Comparison of ENCODE assay signal across 19 mouse cellular contexts in genomic region chr6:55299482-55299881, GRCm38 (mm10). TPM values are rescaled to one million over a fixed set of nuclear protein-coding genes. Genes with fewer than 3 reads are reported as not detected.
DNase-seq lines count a peak whose midpoint lies in the region; ATAC-seq and TF ChIP-seq lines count a peak whose summit lies in the region.
"Had no signal": no experiment of that assay in that cellular context is flagged by ENCODE, and none has a peak within 500 bp of the region (broad histone marks: within the 10 kb centered on the region; RNA-seq: fewer than 3 reads in every experiment).

No protein-coding gene starts in this region.

- H3K9me3 ChIP-seq in liver, embryonic 14.5 days (ENCODE audit: control insufficient read depth, low read length): no peaks in the 10 kb centered on the region
- no peaks in the 10 kb centered on the region for H3K9me3 ChIP-seq in heart, embryonic 11.5 days (replicated peaks; ENCODE audit: control insufficient read depth, low read length)
- H3K9me3 ChIP-seq in neural tube, embryonic 15.5 days (replicated peaks): no peaks in the 10 kb centered on the region
- H3K9me3 ChIP-seq: forebrain, embryonic 12.5 days; heart, embryonic 13.5 days; limb, embryonic 12.5 days; midbrain, embryonic 15.5 days; stomach, embryonic 15.5 days had no signal

- peak; percentile 44; the same call in 1 of the 2 replicates for TF ChIP-seq EP300 in liver, embryonic 14.5 days (IDR thresholded peaks at IDR 0.05; ENCODE audit: low read depth)

- no peak overlapping the region for H3K4me2 ChIP-seq in liver, embryonic 14.5 days (ENCODE audit: low read depth)
- H3K4me2 ChIP-seq in heart, embryonic 11.5 days: no peak overlapping the region
- H3K4me2 ChIP-seq in neural tube, embryonic 15.5 days: no peak overlapping the region
- H3K4me2 ChIP-seq: forebrain, embryonic 12.5 days; heart, embryonic 13.5 days; limb, embryonic 12.5 days; midbrain, embryonic 15.5 days; stomach, embryonic 15.5 days had no signal

- peak; percentile 77 for DNase-seq in adipocyte (ENCODE audit: low spot score)
- DNase-seq in kidney, postnatal 14 days: peak; percentile 43
- peak in 2 of 3 experiments; percentile 32 to 34 for DNase-seq in liver, embryonic 14.5 days (ENCODE audit: low read depth in 3 of 3, low spot score in 3 of 3)
- no peak for DNase-seq in adrenal gland, adult 18-20 months (ENCODE audit: low spot score in 2 of 2)
- DNase-seq in layer of hippocampus, postnatal 10 days (ENCODE audit: low spot score in 2 of 2): no peak
- DNase-seq: adrenal gland, postnatal 36 days; B cell, adult 2 months; cerebellum, adult 9-11 months; heart, postnatal 36 days had no signal

- H3K27ac ChIP-seq in liver, embryonic 14.5 days: no peak overlapping the region
- H3K27ac ChIP-seq in heart, embryonic 11.5 days (ENCODE audit: low read depth, low read length): no peak overlapping the region
- H3K27ac ChIP-seq in neural tube, embryonic 15.5 days (replicated peaks): no peak overlapping the region
- H3K27ac ChIP-seq: forebrain, embryonic 12.5 days; heart, embryonic 13.5 days; hindbrain, postnatal 0 days; left cerebral cortex, adult 2 months; limb, embryonic 12.5 days; midbrain, embryonic 15.5 days; stomach, embryonic 15.5 days had no signal

- no peak overlapping the region for H3K4me3 ChIP-seq in liver, embryonic 14.5 days (ENCODE audit: insufficient read depth in 1 of 2, low read depth in 2 of 2, low read length in 2 of 2)
- no peak overlapping the region for H3K4me3 ChIP-seq in heart, embryonic 11.5 days (ENCODE audit: low read depth, low read length)
- no peak overlapping the region for H3K4me3 ChIP-seq in neural tube, embryonic 15.5 days (replicated peaks)
- H3K4me3 ChIP-seq: forebrain, embryonic 12.5 days; heart, embryonic 13.5 days; left cerebral cortex, adult 2 months; limb, embryonic 12.5 days; midbrain, embryonic 15.5 days; stomach, embryonic 15.5 days had no signal

- no peak for TF ChIP-seq CTCF in liver, embryonic 14.5 days (IDR thresholded peaks at IDR 0.05; ENCODE audit: low read depth)

- 16% methylated on average over 8 of the region's 8 CpGs for WGBS in liver, embryonic 14.5 days (ENCODE audit: insufficient replicate concordance)
- 75% methylated on average over 8 of the region's 8 CpGs for WGBS in heart, embryonic 11.5 days (ENCODE audit: insufficient replicate concordance)
- WGBS in neural tube, embryonic 15.5 days: 88% methylated on average over 8 of the region's 8 CpGs

- ATAC-seq in erythroblast, adult 5-6 weeks (replicated peaks; ENCODE audit: low FRiP score, poor library complexity, severe bottlenecking): peak; percentile 63
- ATAC-seq in liver, embryonic 14.5 days (ENCODE audit: insufficient read depth): peak; percentile 77
- no peak for ATAC-seq in heart, embryonic 11.5 days (replicated peaks; ENCODE audit: insufficient number of reproducible peaks, low FRiP score, low TSS enrichment)
- no peak for ATAC-seq in neural tube, embryonic 15.5 days (ENCODE audit: low FRiP score)
- ATAC-seq: hindbrain, postnatal 0 days; midbrain, embryonic 15.5 days had no signal

- H3K4me1 ChIP-seq in liver, embryonic 14.5 days (replicated peaks; ENCODE audit: control insufficient read depth in 2 of 2, insufficient read depth in 2 of 2, low read length in 1 of 2): peaks cover 6 to 21% of the 10 kb centered on the region in 2 experiments; a peak in 3 of 4 replicates
- no peaks in the 10 kb centered on the region for H3K4me1 ChIP-seq in heart, embryonic 11.5 days (ENCODE audit: control insufficient read depth, insufficient read depth, low read length)
- peaks cover 5% of the 10 kb centered on the region for H3K4me1 ChIP-seq in neural tube, embryonic 15.5 days
- H3K4me1 ChIP-seq: forebrain, embryonic 12.5 days; heart, embryonic 13.5 days; midbrain, embryonic 15.5 days; stomach, embryonic 15.5 days had no signal

- H3K27me3 ChIP-seq in liver, embryonic 14.5 days (ENCODE audit: control insufficient read depth, insufficient read depth, low read length): no peaks in the 10 kb centered on the region
- H3K27me3 ChIP-seq in heart, embryonic 11.5 days (ENCODE audit: control insufficient read depth, insufficient read depth, low read length): 0 out of 2 replicates have a peak, but pooled peaks cover 2% of the 10 kb centered on the region
- H3K27me3 ChIP-seq in neural tube, embryonic 15.5 days (replicated peaks): no peaks in the 10 kb centered on the region
- H3K27me3 ChIP-seq: forebrain, embryonic 12.5 days; heart, embryonic 13.5 days; limb, embryonic 12.5 days; midbrain, embryonic 15.5 days; stomach, embryonic 15.5 days had no signal

- H3K9ac ChIP-seq in liver, embryonic 14.5 days (replicated peaks): no peak overlapping the region; the same call in 1 of the 2 replicates
- no peak overlapping the region for H3K9ac ChIP-seq in heart, embryonic 11.5 days (ENCODE audit: low read depth, low read length)
- H3K9ac ChIP-seq in neural tube, embryonic 15.5 days (replicated peaks): no peak overlapping the region
- H3K9ac ChIP-seq: forebrain, embryonic 12.5 days; heart, embryonic 13.5 days; limb, embryonic 12.5 days; midbrain, embryonic 15.5 days; stomach, embryonic 15.5 days had no signal

- no peaks in the 10 kb centered on the region for H3K36me3 ChIP-seq in liver, embryonic 14.5 days (replicated peaks; ENCODE audit: control insufficient read depth, insufficient read depth, low read depth)
- no peaks in the 10 kb centered on the region for H3K36me3 ChIP-seq in heart, embryonic 11.5 days (ENCODE audit: control insufficient read depth, insufficient read depth, low read length)
- peaks cover 2% of the 10 kb centered on the region; the same call in 1 of the 2 replicates for H3K36me3 ChIP-seq in neural tube, embryonic 15.5 days
- H3K36me3 ChIP-seq: midbrain, embryonic 15.5 days; stomach, embryonic 15.5 days had no signal

RNA-seq across cellular contexts. Expression of gene Aqp1, which starts 36.8 kb away (rescaled TPM):
- 183 and 231 TPM in 2 replicates for total RNA-seq in erythroblast, adult 5-6 weeks (2015; ENCODE audit: low replicate concordance)
- 447 and 529 TPM in 2 replicates for total RNA-seq in erythroblast, adult 5-6 weeks (2017; ENCODE audit: low replicate concordance)
- 58.3 and 59.3 TPM in 2 replicates for polyA plus RNA-seq in liver, embryonic 14.5 days (2012; rRNA removed)
- 13.2 and 15.1 TPM in 2 replicates for polyA plus RNA-seq in liver, embryonic 14.5 days (2014; fragmentation: Nextera tagmentation; extraction: Ambion mirVana)
- total RNA-seq in adrenal gland, adult 18-20 months (2021): 100 to 1,000 TPM in 1 of 2 experiments, 10 to 100 TPM in 1; 41.5 to 104 TPM
- polyA plus RNA-seq in heart, embryonic 11.5 days (2014; fragmentation: Nextera tagmentation; extraction: Ambion mirVana): 2.1 and 3.7 TPM in 2 replicates
- polyA plus RNA-seq in neural tube, embryonic 15.5 days (2015; fragmentation: Nextera tagmentation; extraction: Ambion mirVana): 7.4 and 11.5 TPM in 2 replicates
- total RNA-seq in layer of hippocampus, postnatal 10 days (2021): 1 to 10 TPM in 1 of 2 experiments, under 1 TPM in 1; 0.49 to 5.4 TPM

Comparison
In these comparisons a context has a peak if more than half of its experiments do, and no peak if none do; other contexts are left out.
1. DNase-seq: peak in adipocyte (single experiment), kidney, postnatal 14 days (single experiment) and liver, embryonic 14.5 days (2 of 3); none in adrenal gland, adult 18-20 months (0 of 2) and layer of hippocampus, postnatal 10 days (0 of 2).
2. ATAC-seq: peak in erythroblast, adult 5-6 weeks (single experiment) and liver, embryonic 14.5 days (single experiment); none in heart, embryonic 11.5 days (single experiment) and neural tube, embryonic 15.5 days (single experiment).
3. RNA of gene Aqp1, which starts 36.8 kb away (total RNA-seq): 183 to 529 TPM in erythroblast, adult 5-6 weeks and 41.5 to 104 TPM in adrenal gland, adult 18-20 months; 0.49 to 5.4 TPM in layer of hippocampus, postnatal 10 days; every median in the first group is over 4 times any median in the second.